Mouse (Mus musculus): ENCODE data around the gene Klhl11.

DNA sequence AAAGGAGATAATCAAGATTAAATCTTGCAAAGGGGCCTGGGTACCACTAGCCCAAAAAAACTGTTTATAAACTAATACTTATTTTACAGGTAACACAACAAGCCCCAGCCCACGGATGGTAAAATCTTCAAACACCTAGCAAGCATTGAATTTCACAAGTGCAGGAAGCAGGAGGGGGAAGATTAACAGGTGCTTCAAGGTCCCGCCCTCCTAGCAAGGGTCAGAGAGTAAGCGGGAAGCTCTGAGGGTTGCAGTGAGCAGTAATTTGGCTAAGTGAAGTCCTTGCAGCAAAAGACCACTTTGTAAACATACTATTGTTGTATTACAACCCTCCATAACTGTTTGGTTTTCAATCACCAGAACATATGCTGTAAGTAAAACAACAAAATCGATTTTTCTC, 15.3 kb downstream of the Klhl11 start:
- TF ChIP-seq EP300 (IDR thresholded peaks at IDR 0.05) (no peak), CTCF (IDR thresholded peaks at IDR 0.05) (no peak)
